Mouse (Mus musculus) T-helper 2 cell (primary cell): Measurements from ENCODE around the gene Syt16.

Experiments
- in situ Hi-C: fragments of 300-600 bp; cut with MboI, MseI; formaldehyde crosslinking; loops from one replicate; pipeline ENCODE4 v1.15.1; 2025; ENCODE audit warnings: high pct_unique_total_duplicates

Syt16 gene

GRCm38 (mm10) chr12:74303418-74304294 lies 306.2 kb downstream of the Syt16 start:
- in situ Hi-C loops: loop anchor here (25.0 kb wide), 1 partner anchor 1591 kb away; no protein-coding TSS in a partner anchor

GRCm38 (mm10) chr12:74312611-74313010 lies 315.1 kb downstream of the Syt16 start:
- in situ Hi-C loops: loop anchor here (25.0 kb wide), 1 partner anchor 1600 kb away; no protein-coding TSS in a partner anchor

- in situ Hi-C loops: loop anchor here (25.0 kb wide), 1 partner anchor 1603 kb away; no protein-coding TSS in a partner anchor
These were observed 317.8 kb downstream of the Syt16 start for GRCm38 (mm10) chr12:74315221-74315620.

- in situ Hi-C loops: loop anchor here (25.0 kb wide), 1 partner anchor 1604 kb away; no protein-coding TSS in a partner anchor
These were observed 319.0 kb downstream of the Syt16 start, which contains the start of gene Gm11042 for GRCm38 (mm10) chr12:74316344-74316973. TSS of gene Gm11042 (minus strand) at chr12:74316394.

- in situ Hi-C loops: loop anchor here (25.0 kb wide), 1 partner anchor 1605 kb away; no protein-coding TSS in a partner anchor
These were observed 319.7 kb downstream of the Syt16 start for GRCm38 (mm10) chr12:74316989-74317759.

GRCm38 (mm10) chr12:74320318-74320717 lies 322.9 kb downstream of the Syt16 start:
- in situ Hi-C loops: loop anchor here (10.0 to 25.0 kb wide), 2 partner anchors 1084 to 1608 kb away; no protein-coding TSS in a partner anchor

GRCm38 (mm10) chr12:74321981-74322380 lies 324.5 kb downstream of the Syt16 start:
- in situ Hi-C loops: loop anchor here (10.0 to 25.0 kb wide), 2 partner anchors 1083 to 1610 kb away; no protein-coding TSS in a partner anchor
